Mouse (Mus musculus): ENCODE data around the gene Nprl2.
"Not testable (repeated sequence)": the region's sequence is repeated elsewhere in the genome, so short reads cannot be mapped to it uniquely, and the experiment has no call there.

GRCm38 (mm10) chr9:107573774-107574173 is 31.7 kb downstream of the Nprl2 start:
- TF ChIP-seq POLR2A (IDR thresholded peaks at IDR 0.05; ENCODE audit: borderline replicate concordance, insufficient read depth, low read length); CTCF (IDR thresholded peaks at IDR 0.05; ENCODE audit: borderline replicate concordance, insufficient read depth, low read depth, low read length): not testable (repeated sequence)

Measured in cerebellum, adult 2 months (tissue).